Mouse (Mus musculus) cortical plate, adult 2 months (tissue): ENCODE measurements around the gene Syt3.

Source experiments
- CTCF ChIP-seq: fragments of 200-500 bp; IDR thresholded peaks from 2 replicates; pipeline ENCODE4 v1.5.1; 2011; ENCODE audit warnings: mild to moderate bottlenecking, control low read depth, low read length; ENCODE audit not compliant: insufficient read depth; ENCODE audit errors: extremely low read depth
- POLR2A ChIP-seq: fragments of 200-500 bp; IDR thresholded peaks from 2 replicates; pipeline ENCODE4 v1.6.1; 2011; ENCODE audit warnings: mild to moderate bottlenecking, low read length, control low read depth; ENCODE audit not compliant: insufficient read depth; ENCODE audit errors: extremely low read depth

DNA sequence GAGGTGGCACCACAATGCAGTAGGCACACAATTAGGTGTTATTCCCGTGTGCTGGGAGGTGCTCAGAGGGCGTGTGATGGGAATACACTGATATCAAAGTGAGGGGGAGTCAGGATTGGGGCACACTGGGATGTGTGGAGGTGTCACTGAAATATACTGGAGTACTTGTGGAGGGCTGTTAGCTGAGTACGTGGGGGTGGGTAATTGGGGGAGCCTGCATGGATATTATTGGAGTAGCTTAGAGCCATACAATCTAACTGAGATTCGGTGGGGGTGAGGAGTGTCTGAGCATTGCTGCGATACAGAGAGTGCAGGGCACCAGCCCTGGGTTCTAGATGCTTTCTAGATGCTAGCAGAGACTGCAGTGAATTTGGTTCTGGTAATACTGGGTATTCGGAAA, 43.7 kb upstream of the Syt3 start:
- no peak for TF ChIP-seq CTCF
- TF ChIP-seq POLR2A: no peak
